Mouse (Mus musculus) liver, postnatal 0 days (tissue): ENCODE measurements at regions not wholly inside any gene's neighbourhood (a gene's known extent, or its start where the extent isn't known, plus 50 kb on each side); places are given as distances from the start of the nearest gene placed in this dataset.

Experiments
- CTCF ChIP-seq: sonication (generic); IDR thresholded peaks from 2 replicates; pipeline ENCODE4 v1.5.1; 2016; ENCODE audit warnings: antibody characterized with exemption, low read depth
- EP300 ChIP-seq: IDR thresholded peaks from 2 replicates; pipeline ENCODE4 v1.6.1; 2016; ENCODE audit warnings: antibody characterized with exemption, low read depth, mild to moderate bottlenecking

DNA sequence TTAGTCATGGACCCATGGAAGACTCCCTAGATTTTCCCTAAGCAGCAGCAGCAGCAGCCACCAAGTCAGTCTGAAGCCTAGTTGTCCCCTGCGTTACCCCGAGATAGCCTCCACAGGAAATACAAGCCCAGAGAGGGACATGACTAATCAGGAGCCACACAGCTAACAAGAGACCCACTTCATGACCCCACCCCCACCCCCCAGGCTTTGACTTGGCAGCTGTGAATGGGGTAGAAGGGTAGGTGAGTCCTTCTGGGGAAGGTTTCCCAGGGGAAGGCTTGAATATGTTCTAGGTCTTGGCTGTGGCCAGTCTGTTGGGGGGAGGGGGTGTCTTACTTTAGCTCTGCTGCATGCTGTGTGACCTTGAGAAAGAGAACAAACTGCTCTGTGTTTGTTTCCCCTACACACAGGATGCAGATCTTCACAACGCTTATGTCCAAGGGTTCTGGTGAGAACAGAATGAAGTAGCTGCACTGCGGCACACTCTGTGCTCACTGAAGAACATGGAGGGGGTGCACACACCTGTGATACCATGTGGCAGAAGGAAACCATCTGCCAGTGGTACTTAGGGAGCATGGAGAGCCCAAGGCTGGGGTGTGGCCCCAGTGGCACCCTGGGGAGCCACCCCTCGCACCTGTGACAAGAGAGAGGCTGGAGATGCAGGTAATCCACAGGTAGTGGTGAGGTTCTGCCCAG lies 93.2 kb downstream of the Mn1 start:
- TF ChIP-seq EP300: no peak
- no peak for TF ChIP-seq CTCF
